29 mouse cellular contexts compared by ENCODE assay signal in genomic region chr1:63947278-63947677, GRCm38 (mm10).
"Had no signal": no experiment of that assay in that cellular context is flagged by ENCODE, and none has a peak within 500 bp of the region (broad histone marks: within the 10 kb centered on the region; RNA-seq: fewer than 3 reads in every experiment).

No protein-coding gene starts in this region.

- H3K9ac ChIP-seq: limb, embryonic 12.5 days; limb, embryonic 13.5 days; limb, embryonic 15.5 days; liver, embryonic 12.5 days; liver, embryonic 13.5 days; liver, embryonic 14.5 days; liver, embryonic 15.5 days; liver, postnatal 0 days; lung, embryonic 14.5 days; lung, embryonic 15.5 days; midbrain, embryonic 12.5 days; midbrain, embryonic 13.5 days; midbrain, embryonic 15.5 days; neural tube, embryonic 12.5 days had no signal

- H3K4me3 ChIP-seq: limb, embryonic 10.5 days; limb, embryonic 12.5 days; limb, embryonic 13.5 days; limb, embryonic 15.5 days; liver, embryonic 12.5 days; liver, embryonic 13.5 days; liver, embryonic 15.5 days; lung, embryonic 15.5 days; midbrain, embryonic 10.5 days; midbrain, embryonic 12.5 days; midbrain, embryonic 13.5 days; midbrain, embryonic 15.5 days; myocyte; neural tube, embryonic 12.5 days had no signal

- DNase-seq: left cerebral cortex, postnatal 4 days; liver; liver, embryonic 13.5 days; liver, postnatal 0 days; lung, adult 18-20 months; lung, adult 2 months; lung, embryonic 14.5 days; lung, postnatal 10 days; lung, postnatal 14 days; lung, postnatal 36 days; lung, postnatal 4 days; midbrain, embryonic 14.5 days had no signal

- ATAC-seq: liver, embryonic 12.5 days; liver, postnatal 0 days; lung, postnatal 0 days; midbrain, embryonic 13.5 days; midbrain, embryonic 15.5 days; midbrain, embryonic 16.5 days had no signal

- H3K27me3 ChIP-seq: limb, embryonic 13.5 days; limb, embryonic 15.5 days; liver, embryonic 12.5 days; liver, embryonic 13.5 days; liver, embryonic 15.5 days; lung, embryonic 15.5 days; midbrain, embryonic 15.5 days; neural tube, embryonic 12.5 days had no signal

- H3K4me1 ChIP-seq: limb, embryonic 10.5 days; limb, embryonic 12.5 days; limb, embryonic 13.5 days; limb, embryonic 15.5 days; liver, embryonic 12.5 days; liver, embryonic 13.5 days; liver, embryonic 15.5 days; lung, embryonic 15.5 days; midbrain, embryonic 12.5 days; neural tube, embryonic 12.5 days had no signal

- H3K27ac ChIP-seq: limb, embryonic 10.5 days; limb, embryonic 12.5 days; limb, embryonic 13.5 days; limb, embryonic 15.5 days; liver, embryonic 12.5 days; liver, embryonic 13.5 days; liver, embryonic 14.5 days; liver, embryonic 15.5 days; lung, embryonic 15.5 days; macrophage; midbrain, embryonic 10.5 days; midbrain, embryonic 12.5 days; midbrain, embryonic 13.5 days; midbrain, embryonic 15.5 days; neural tube, embryonic 12.5 days had no signal

- H3K36me3 ChIP-seq: limb, embryonic 10.5 days; limb, embryonic 12.5 days; limb, embryonic 13.5 days; limb, embryonic 15.5 days; liver, embryonic 12.5 days; liver, embryonic 13.5 days; liver, embryonic 15.5 days; lung, embryonic 15.5 days; midbrain, embryonic 10.5 days; midbrain, embryonic 12.5 days; midbrain, embryonic 13.5 days; midbrain, embryonic 15.5 days; neural tube, embryonic 12.5 days had no signal
